8 mouse cellular contexts compared by ENCODE assay signal in the genomic region with DNA sequence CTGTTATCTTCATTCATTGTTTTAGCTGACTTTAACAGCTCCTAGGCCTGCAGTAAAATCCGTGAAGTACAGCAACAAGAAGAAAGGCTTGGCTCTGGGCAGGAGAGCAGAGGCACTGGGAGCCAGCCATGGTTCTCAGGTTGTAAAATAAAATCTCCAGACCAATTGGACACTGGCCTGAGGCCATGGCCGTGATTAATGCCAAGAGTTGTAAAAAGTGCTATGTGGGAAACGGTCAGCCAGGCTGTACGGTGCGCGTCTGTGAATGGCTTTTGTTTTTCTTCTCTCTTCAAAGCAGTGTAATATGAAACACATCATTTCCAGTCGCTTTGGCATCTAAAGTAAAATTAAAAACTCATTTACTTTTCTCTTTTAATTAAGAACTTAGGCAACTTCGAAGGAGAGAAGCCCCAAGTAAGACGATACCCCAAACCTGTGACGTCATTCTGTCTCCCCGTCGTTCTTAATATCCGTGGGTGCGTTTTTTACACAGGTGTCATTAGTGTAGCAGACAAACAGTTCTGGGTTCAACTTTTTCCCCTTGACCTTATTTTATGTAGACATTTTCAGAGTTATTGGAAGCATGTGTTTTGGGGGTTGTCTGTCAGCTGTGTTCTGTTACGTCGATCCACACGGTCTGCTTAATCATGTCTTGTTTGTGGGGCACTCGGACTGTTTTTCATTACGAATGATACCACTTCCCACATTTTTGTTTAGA. TPM values are rescaled to one million over a fixed set of nuclear protein-coding genes. Genes with fewer than 3 reads are reported as not detected.
DNase-seq lines count a peak whose midpoint lies in the region; ATAC-seq lines count a peak whose summit lies in the region.

No protein-coding gene starts in this region.

- peak overlapping the region; percentile 35 for H3K4me2 ChIP-seq in embryonic facial prominence, embryonic 15.5 days (replicated peaks)
- no peak overlapping the region; the same call in 1 of the 2 replicates for H3K4me2 ChIP-seq in heart, embryonic 16.5 days (ENCODE audit: low read depth, low read length)
- no peak overlapping the region; the same call in 1 of the 2 replicates for H3K4me2 ChIP-seq in stomach, embryonic 14.5 days (replicated peaks; ENCODE audit: low read depth, low read length)

- no peaks in the 10 kb centered on the region for H3K9me3 ChIP-seq in embryonic facial prominence, embryonic 15.5 days (replicated peaks)
- H3K9me3 ChIP-seq in heart, embryonic 16.5 days (replicated peaks; ENCODE audit: control insufficient read depth, low read length): no peaks in the 10 kb centered on the region
- H3K9me3 ChIP-seq in stomach, embryonic 14.5 days (ENCODE audit: control insufficient read depth, low read depth, low read length): no peaks in the 10 kb centered on the region

- H3K9ac ChIP-seq in embryonic facial prominence, embryonic 15.5 days: no peak overlapping the region
- H3K9ac ChIP-seq in heart, embryonic 16.5 days (ENCODE audit: low read length): no peak overlapping the region
- no peak overlapping the region for H3K9ac ChIP-seq in stomach, embryonic 14.5 days (replicated peaks; ENCODE audit: low read depth, low read length)

- no peak overlapping the region for H3K4me3 ChIP-seq in embryonic facial prominence, embryonic 15.5 days (replicated peaks)
- H3K4me3 ChIP-seq in heart, embryonic 16.5 days (ENCODE audit: low read length): no peak overlapping the region
- no peak overlapping the region for H3K4me3 ChIP-seq in stomach, embryonic 14.5 days (ENCODE audit: low read depth, low read length)

- H3K27ac ChIP-seq in embryonic facial prominence, embryonic 15.5 days (replicated peaks): peak overlapping the region; percentile 63
- H3K27ac ChIP-seq in heart, embryonic 16.5 days (ENCODE audit: low read length): 0 out of 2 replicates have a peak overlapping the region, but pooled peaks have one; percentile 40
- H3K27ac ChIP-seq in stomach, embryonic 14.5 days (ENCODE audit: low read length): peak overlapping the region; percentile 4; the same call in 1 of the 2 replicates

- H3K27me3 ChIP-seq in embryonic facial prominence, embryonic 15.5 days: no peaks in the 10 kb centered on the region
- H3K27me3 ChIP-seq in heart, embryonic 16.5 days (ENCODE audit: control insufficient read depth, insufficient read depth, low read length): no peaks in the 10 kb centered on the region
- no peaks in the 10 kb centered on the region for H3K27me3 ChIP-seq in stomach, embryonic 14.5 days (ENCODE audit: control insufficient read depth, insufficient read depth, low read length)

- 20% methylated on average over 19 of the region's 19 CpGs for WGBS in embryonic facial prominence, embryonic 15.5 days
- WGBS in heart, embryonic 16.5 days: 70% methylated on average over 19 of the region's 19 CpGs
- WGBS in stomach, embryonic 14.5 days: 39% methylated on average over 19 of the region's 19 CpGs

- peak; percentile 64; the same call in 1 of the 2 replicates for ATAC-seq in embryonic facial prominence, embryonic 15.5 days (ENCODE audit: insufficient number of reproducible peaks, low FRiP score, low TSS enrichment, low read depth)
- ATAC-seq in heart, embryonic 16.5 days (replicated peaks; ENCODE audit: extremely low read depth, insufficient read depth, low FRiP score): peak; percentile 68; the same call in 1 of the 2 replicates
- ATAC-seq in stomach, embryonic 14.5 days (ENCODE audit: insufficient number of reproducible peaks, insufficient read depth, low FRiP score, low read depth): no peak; the same call in 1 of the 2 replicates
- no peak for ATAC-seq in inflammation-experienced regulatory T-cells, adult 6 months

- DNase-seq in right cerebral cortex, postnatal 4 days: peak; percentile 34
- DNase-seq in right cerebral cortex, postnatal 14 days: no peak
- peak; percentile 82 to 83 for DNase-seq in kidney, postnatal 36 days
- DNase-seq in thymus, postnatal 10 days (ENCODE audit: low spot score in 2 of 2): no peak

- H3K4me1 ChIP-seq in embryonic facial prominence, embryonic 15.5 days: peaks cover 18% of the 10 kb centered on the region
- peaks cover 15% of the 10 kb centered on the region for H3K4me1 ChIP-seq in heart, embryonic 16.5 days (ENCODE audit: control insufficient read depth, insufficient read depth, low read length)
- peaks cover 16% of the 10 kb centered on the region for H3K4me1 ChIP-seq in stomach, embryonic 14.5 days (ENCODE audit: control insufficient read depth, insufficient read depth, low read length)

- H3K36me3 ChIP-seq in embryonic facial prominence, embryonic 15.5 days: no peaks in the 10 kb centered on the region
- no peaks in the 10 kb centered on the region for H3K36me3 ChIP-seq in heart, embryonic 16.5 days (ENCODE audit: control insufficient read depth, insufficient read depth)
- no peaks in the 10 kb centered on the region for H3K36me3 ChIP-seq in stomach, embryonic 14.5 days (ENCODE audit: control insufficient read depth, insufficient read depth, low read length)

RNA-seq across cellular contexts. Expression of gene Tanc1, which starts 11.6 kb away (rescaled TPM):
- 40.7 and 42.0 TPM in 2 replicates for polyA plus RNA-seq in embryonic facial prominence, embryonic 15.5 days (2015; fragmentation: Nextera tagmentation; extraction: Ambion mirVana)
- polyA plus RNA-seq in heart, embryonic 16.5 days (2015; fragmentation: Nextera tagmentation; extraction: Ambion mirVana): 27.3 and 29.1 TPM in 2 replicates
- polyA plus RNA-seq in stomach, embryonic 14.5 days (2014; fragmentation: Nextera tagmentation; extraction: Ambion mirVana): 24.8 and 24.9 TPM in 2 replicates
- polyA plus RNA-seq in inflammation-experienced regulatory T-cells, adult 6 months (2017; shearing (Covaris generic)): 10 to 100 TPM in 1 of 3 experiments, 1 to 10 TPM in 2; 4.7 to 13.5 (median 9.6) TPM

Comparison
In these comparisons a context has a peak if more than half of its experiments do, and no peak if none do; other contexts are left out.
1. DNase-seq: peak in right cerebral cortex, postnatal 4 days (single experiment) and kidney, postnatal 36 days (2 of 2); none in right cerebral cortex, postnatal 14 days (single experiment) and thymus, postnatal 10 days (0 of 2).
2. ATAC-seq: peak in embryonic facial prominence, embryonic 15.5 days (single experiment) and heart, embryonic 16.5 days (single experiment); none in stomach, embryonic 14.5 days (single experiment) and inflammation-experienced regulatory T-cells, adult 6 months (single experiment).
3. H3K27ac ChIP-seq: peak in every context shown above with its lines; median percentile 63 in embryonic facial prominence, embryonic 15.5 days; 40 in heart, embryonic 16.5 days; 4 in stomach, embryonic 14.5 days.